Mouse (Mus musculus): ENCODE data around the gene Tom1l1.

Tom1l1 gene

DNA sequence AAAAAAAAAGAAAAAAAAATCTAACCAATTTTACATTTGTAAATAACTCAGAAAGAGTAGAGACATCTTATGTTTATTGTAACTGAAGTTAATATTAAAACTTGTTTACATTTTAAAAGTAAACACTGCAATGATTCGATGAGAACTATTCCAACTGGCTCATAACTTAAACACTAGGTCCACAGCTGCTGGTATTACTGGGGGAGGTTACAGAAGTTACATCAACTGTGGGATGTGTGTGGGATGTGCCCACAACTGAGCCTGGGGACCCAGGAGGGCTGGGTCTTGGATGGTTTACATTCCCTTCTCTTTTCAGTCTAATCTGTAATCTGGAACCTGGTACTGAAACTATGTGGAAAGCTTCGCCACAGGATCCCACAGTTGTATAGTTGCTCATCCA is 85.1 kb downstream of the Tom1l1 start:
- DNase-seq, result no peak

DNA sequence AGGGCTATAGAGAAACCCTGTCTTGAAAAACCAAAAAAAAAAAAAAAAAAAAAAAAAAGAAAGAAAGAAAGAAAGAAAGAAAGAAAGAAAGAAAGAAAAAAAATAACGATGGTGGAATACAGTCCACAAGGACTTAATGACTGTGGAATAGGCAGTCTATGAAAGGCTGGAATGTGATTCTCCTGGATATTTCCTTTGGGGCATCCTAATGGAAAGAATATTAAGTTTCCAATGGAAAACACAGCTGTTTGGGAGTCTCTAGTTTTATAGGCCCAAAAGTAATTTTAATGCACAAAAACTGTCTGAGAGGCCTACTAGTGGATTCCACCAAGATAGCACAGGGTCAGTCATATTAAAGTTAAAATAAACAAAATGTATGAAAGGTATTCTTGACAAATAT is 92.3 kb downstream of the Tom1l1 start:
- no peak for DNase-seq

Data from lung, postnatal 4 days (tissue).